Mouse (Mus musculus) liver, postnatal 0 days (tissue): ENCODE measurements around the gene Srp54c.
"Not testable (repeated sequence)": the region's sequence is repeated elsewhere in the genome, so short reads cannot be mapped to it uniquely, and the experiment has no call there.

ENCODE experiments used
- CTCF ChIP-seq: sonication (generic); IDR thresholded peaks from 2 replicates; pipeline ENCODE4 v1.5.1; 2016; ENCODE audit warnings: antibody characterized with exemption, low read depth
- EP300 ChIP-seq: IDR thresholded peaks from 2 replicates; pipeline ENCODE4 v1.6.1; 2016; ENCODE audit warnings: antibody characterized with exemption, low read depth, mild to moderate bottlenecking

DNA sequence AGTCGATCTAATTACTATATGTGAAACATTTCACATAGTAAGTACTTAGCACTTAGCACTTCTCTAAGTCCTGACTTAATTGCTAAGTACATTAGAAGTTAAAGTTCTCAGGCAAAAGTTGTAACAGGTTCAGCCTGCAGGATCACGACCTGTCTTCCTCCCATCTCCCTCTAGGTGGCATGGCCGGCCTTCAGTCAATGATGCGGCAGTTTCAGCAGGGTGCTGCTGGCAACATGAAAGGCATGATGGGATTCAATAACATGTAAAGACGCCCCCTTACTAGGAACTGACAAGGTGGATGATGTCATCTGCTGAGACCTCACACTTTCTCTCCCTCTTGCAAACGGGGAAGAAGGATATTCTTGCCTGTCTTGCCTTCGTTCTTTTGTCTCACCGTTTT, 42.3 kb upstream of the Srp54c start:
- not testable (repeated sequence) for TF ChIP-seq EP300, CTCF
